Mouse (Mus musculus): ENCODE results near the gene Amph. TPM values are rescaled to one million over a fixed set of nuclear protein-coding genes. Genes with fewer than 3 reads are reported as not detected.
A peak's percentile ranks its signal among the peaks of the same experiment; 100 is the strongest.

Amph gene
- polyA plus RNA-seq, 1 experiment from 2014 or later, result 83.8 TPM

DNA sequence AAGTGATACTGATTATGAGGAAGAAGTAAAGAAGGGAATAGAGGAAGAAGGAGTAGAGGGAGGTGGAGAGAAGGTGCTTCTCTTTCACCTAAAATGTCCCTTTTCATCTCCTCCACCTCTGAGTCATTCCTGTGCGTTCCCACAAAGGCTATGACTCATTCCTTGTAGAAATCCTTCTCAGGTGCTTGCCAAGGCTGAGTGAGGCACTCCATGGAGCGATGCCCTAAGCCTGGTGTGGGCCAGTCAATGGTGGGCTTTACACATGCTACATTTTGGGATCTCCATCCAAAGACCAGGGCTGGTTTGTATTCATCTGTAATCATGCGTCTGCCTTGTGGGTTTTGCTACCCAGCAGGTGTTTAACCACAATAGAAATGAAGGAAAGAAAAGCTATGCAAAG, 78.9 kb downstream of the Amph start:
- no peaks in the 10 kb centered on the region for H3K27me3 ChIP-seq (replicated peaks)
- H3K36me3 ChIP-seq, result no peaks in the 10 kb centered on the region
- no peak overlapping the region for H3K4me2 ChIP-seq
- H3K27ac ChIP-seq (replicated peaks), result no peak overlapping the region
- no peak overlapping the region for H3K4me3 ChIP-seq (replicated peaks)
- peaks cover 9% of the 10 kb centered on the region; the same call in 1 of the 2 replicates for H3K4me1 ChIP-seq
- ATAC-seq (ENCODE audit: low FRiP score), result no peak
- no peaks in the 10 kb centered on the region for H3K9me3 ChIP-seq (replicated peaks)
- 86% methylated on average over 3 of the region's 3 CpGs for WGBS
- no peak overlapping the region for H3K9ac ChIP-seq (replicated peaks)

GRCm38 (mm10) chr13:19027766-19028350, 79.9 kb downstream of the Amph start:
- 72% methylated on average over 6 of the region's 6 CpGs for WGBS
- no peak overlapping the region for H3K4me3 ChIP-seq (replicated peaks)
- no peaks in the 10 kb centered on the region for H3K27me3 ChIP-seq (replicated peaks)
- peaks cover 16% of the 10 kb centered on the region; the same call in 1 of the 2 replicates for H3K4me1 ChIP-seq
- no peaks in the 10 kb centered on the region for H3K9me3 ChIP-seq (replicated peaks)
- no peak for ATAC-seq (ENCODE audit: low FRiP score)
- H3K9ac ChIP-seq (replicated peaks), result no peak overlapping the region
- H3K36me3 ChIP-seq, result no peaks in the 10 kb centered on the region
- no peak overlapping the region for H3K4me2 ChIP-seq
- H3K27ac ChIP-seq (replicated peaks), result no peak overlapping the region

- peaks cover 17% of the 10 kb centered on the region; the same call in 1 of the 2 replicates for H3K4me1 ChIP-seq
- WGBS, result 53% methylated on average over 8 of the region's 8 CpGs
- H3K9ac ChIP-seq (replicated peaks), result no peak overlapping the region
- H3K4me2 ChIP-seq, result no peak overlapping the region
- H3K27me3 ChIP-seq (replicated peaks), result no peaks in the 10 kb centered on the region
- peak overlapping the region; percentile 52 for H3K27ac ChIP-seq (replicated peaks)
- no peaks in the 10 kb centered on the region for H3K9me3 ChIP-seq (replicated peaks)
- ATAC-seq (ENCODE audit: low FRiP score), result peak; percentile 54; the same call in 1 of the 2 replicates
- H3K4me3 ChIP-seq (replicated peaks), result no peak overlapping the region
- H3K36me3 ChIP-seq, result no peaks in the 10 kb centered on the region
Measured at GRCm38 (mm10) chr13:19031916-19032688, 84.1 kb downstream of the Amph start.

- Histone ChIP-seq H3K27me3 (replicated peaks) (no peaks in the 10 kb centered on the region), H3K4me2 (no peak overlapping the region), H3K27ac (replicated peaks) (no peak overlapping the region), H3K36me3 (no peaks in the 10 kb centered on the region), H3K9me3 (replicated peaks) (no peaks in the 10 kb centered on the region), H3K4me3 (replicated peaks) (no peak overlapping the region), H3K4me1 (no peaks in the 10 kb centered on the region), H3K9ac (replicated peaks) (no peak overlapping the region)
- no peak for ATAC-seq (ENCODE audit: low FRiP score)
- WGBS, result 85% methylated on average over 1 of the region's 1 CpGs
Measured at GRCm38 (mm10) chr13:19052090-19052489, 104.1 kb downstream of the Amph start.

- Histone ChIP-seq H3K27ac (replicated peaks) (no peak overlapping the region), H3K4me1 (no peaks in the 10 kb centered on the region), H3K4me3 (replicated peaks) (no peak overlapping the region), H3K36me3 (no peaks in the 10 kb centered on the region), H3K9ac (replicated peaks) (no peak overlapping the region), H3K9me3 (replicated peaks) (no peaks in the 10 kb centered on the region), H3K4me2 (no peak overlapping the region), H3K27me3 (replicated peaks) (no peaks in the 10 kb centered on the region)
- WGBS, result 78% methylated on average over 2 of the region's 2 CpGs
- ATAC-seq (ENCODE audit: low FRiP score), result no peak
Measured at GRCm38 (mm10) chr13:19054504-19054903, 106.5 kb downstream of the Amph start.

DNA sequence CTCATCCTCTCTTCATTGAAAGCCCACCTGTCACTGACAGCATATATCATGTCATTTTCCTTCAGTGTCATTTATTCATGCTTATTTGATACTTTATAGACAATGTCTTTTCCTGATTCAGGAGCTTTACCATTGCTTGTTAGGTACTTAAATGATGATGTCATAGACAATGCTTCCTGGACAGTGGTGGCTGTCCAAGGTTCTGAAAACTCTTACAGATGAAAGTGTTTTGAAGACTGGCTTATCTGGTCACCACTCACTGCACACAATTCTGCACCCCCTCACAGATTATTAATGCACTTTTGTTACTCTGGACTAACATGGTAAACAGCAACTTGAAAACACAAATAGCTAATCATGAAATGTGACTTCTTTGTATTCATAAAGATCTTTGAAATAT, 124.3 kb downstream of the Amph start:
- Histone ChIP-seq H3K27ac (replicated peaks) (no peak overlapping the region), H3K36me3 (no peaks in the 10 kb centered on the region), H3K9ac (replicated peaks) (no peak overlapping the region), H3K4me2 (no peak overlapping the region), H3K4me3 (replicated peaks) (no peak overlapping the region), H3K9me3 (replicated peaks) (no peaks in the 10 kb centered on the region), H3K27me3 (replicated peaks) (no peaks in the 10 kb centered on the region), H3K4me1 (no peaks in the 10 kb centered on the region)
- no peak for ATAC-seq (ENCODE audit: low FRiP score)

GRCm38 (mm10) chr13:19077427-19077826, 129.4 kb downstream of the Amph start:
- H3K9me3 ChIP-seq (replicated peaks), result no peaks in the 10 kb centered on the region
- H3K27me3 ChIP-seq (replicated peaks), result no peaks in the 10 kb centered on the region
- H3K4me3 ChIP-seq (replicated peaks), result no peak overlapping the region
- no peak for ATAC-seq (ENCODE audit: low FRiP score)
- H3K27ac ChIP-seq (replicated peaks), result no peak overlapping the region
- no peaks in the 10 kb centered on the region for H3K4me1 ChIP-seq
- no peak overlapping the region for H3K4me2 ChIP-seq
- H3K9ac ChIP-seq (replicated peaks), result no peak overlapping the region
- no peaks in the 10 kb centered on the region for H3K36me3 ChIP-seq
- WGBS, result 86% methylated on average over 2 of the region's 2 CpGs

DNA sequence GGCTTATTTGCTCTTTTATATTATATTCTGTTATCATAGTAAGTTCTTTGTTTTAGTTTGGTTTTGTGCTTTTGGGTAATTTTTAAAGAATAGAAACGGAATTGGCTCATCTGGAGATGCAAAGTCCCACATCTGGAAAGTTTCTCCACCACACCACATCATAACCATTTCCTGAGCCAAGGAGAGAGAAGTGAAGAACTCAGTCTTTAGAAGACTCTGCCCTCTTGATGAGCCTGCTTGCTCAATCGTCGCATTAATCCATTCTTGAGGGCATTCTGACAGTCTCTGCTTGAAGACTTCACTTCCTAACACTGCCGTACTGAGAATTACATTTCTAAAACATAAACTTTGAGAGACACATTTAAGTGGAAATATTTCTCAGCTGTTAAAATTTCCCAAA, 133.9 kb downstream of the Amph start:
- no peak overlapping the region for H3K27ac ChIP-seq (replicated peaks)
- WGBS, result 93% methylated on average over 4 of the region's 4 CpGs
- no peak overlapping the region for H3K9ac ChIP-seq (replicated peaks)
- no peaks in the 10 kb centered on the region for H3K4me1 ChIP-seq
- no peaks in the 10 kb centered on the region for H3K36me3 ChIP-seq
- no peaks in the 10 kb centered on the region for H3K27me3 ChIP-seq (replicated peaks)
- ATAC-seq (ENCODE audit: low FRiP score), result no peak
- H3K4me3 ChIP-seq (replicated peaks), result no peak overlapping the region
- no peak overlapping the region for H3K4me2 ChIP-seq
- no peaks in the 10 kb centered on the region for H3K9me3 ChIP-seq (replicated peaks)

DNA sequence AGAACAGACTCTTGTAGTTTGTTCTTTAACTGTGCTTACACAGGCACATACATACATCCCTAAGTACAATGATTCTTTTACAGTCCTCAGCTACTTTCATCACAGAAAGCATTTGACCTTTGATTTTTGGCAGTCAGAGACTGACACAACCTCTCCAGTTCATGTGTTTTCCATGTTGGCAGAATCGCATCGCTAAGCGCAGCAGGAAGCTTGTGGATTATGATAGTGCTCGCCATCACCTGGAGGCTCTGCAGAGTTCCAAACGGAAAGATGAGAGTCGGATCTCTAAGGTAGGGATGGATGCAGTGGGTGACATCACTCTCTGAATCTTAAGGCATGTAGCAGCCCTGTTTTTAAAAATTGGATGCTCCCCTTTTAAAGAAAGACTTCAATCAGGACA, 146.6 kb downstream of the Amph start:
- no peaks in the 10 kb centered on the region for H3K27me3 ChIP-seq (replicated peaks)
- no peaks in the 10 kb centered on the region for H3K9me3 ChIP-seq (replicated peaks)
- H3K27ac ChIP-seq (replicated peaks), result no peak overlapping the region
- H3K9ac ChIP-seq (replicated peaks), result no peak overlapping the region
- H3K36me3 ChIP-seq, result 0 out of 2 replicates have a peak, but pooled peaks cover 4% of the 10 kb centered on the region
- ATAC-seq (ENCODE audit: low FRiP score), result no peak
- H3K4me3 ChIP-seq (replicated peaks), result no peak overlapping the region
- 93% methylated on average over 6 of the region's 6 CpGs for WGBS
- H3K4me2 ChIP-seq, result no peak overlapping the region
- no peaks in the 10 kb centered on the region for H3K4me1 ChIP-seq

DNA sequence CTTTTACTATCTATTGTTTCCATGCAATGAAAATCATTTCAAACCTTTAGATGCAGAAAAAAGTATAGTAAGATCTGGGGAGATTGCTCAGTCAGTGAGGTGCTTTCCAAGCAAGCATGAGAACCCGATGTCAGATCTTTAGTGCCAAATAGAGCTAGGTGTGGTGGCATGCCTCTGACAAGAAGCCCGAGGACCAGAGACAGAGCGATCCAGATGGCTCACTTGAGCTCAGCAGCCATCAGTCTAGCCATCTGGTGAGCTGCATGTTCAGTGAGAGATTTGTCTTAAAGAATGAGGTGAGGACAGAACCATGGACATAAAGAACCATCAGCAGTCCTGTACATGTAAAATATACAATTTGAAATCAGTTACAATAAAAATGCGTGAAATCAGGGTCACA, 149.1 kb downstream of the Amph start:
- Histone ChIP-seq H3K4me3 (replicated peaks) (no peak overlapping the region), H3K9me3 (replicated peaks) (no peaks in the 10 kb centered on the region), H3K4me1 (no peaks in the 10 kb centered on the region), H3K9ac (replicated peaks) (no peak overlapping the region), H3K4me2 (no peak overlapping the region), H3K36me3 (peaks cover 8% of the 10 kb centered on the region), H3K27ac (replicated peaks) (no peak overlapping the region), H3K27me3 (replicated peaks) (no peaks in the 10 kb centered on the region)
- ATAC-seq (ENCODE audit: low FRiP score), result no peak
- 90% methylated on average over 4 of the region's 4 CpGs for WGBS

DNA sequence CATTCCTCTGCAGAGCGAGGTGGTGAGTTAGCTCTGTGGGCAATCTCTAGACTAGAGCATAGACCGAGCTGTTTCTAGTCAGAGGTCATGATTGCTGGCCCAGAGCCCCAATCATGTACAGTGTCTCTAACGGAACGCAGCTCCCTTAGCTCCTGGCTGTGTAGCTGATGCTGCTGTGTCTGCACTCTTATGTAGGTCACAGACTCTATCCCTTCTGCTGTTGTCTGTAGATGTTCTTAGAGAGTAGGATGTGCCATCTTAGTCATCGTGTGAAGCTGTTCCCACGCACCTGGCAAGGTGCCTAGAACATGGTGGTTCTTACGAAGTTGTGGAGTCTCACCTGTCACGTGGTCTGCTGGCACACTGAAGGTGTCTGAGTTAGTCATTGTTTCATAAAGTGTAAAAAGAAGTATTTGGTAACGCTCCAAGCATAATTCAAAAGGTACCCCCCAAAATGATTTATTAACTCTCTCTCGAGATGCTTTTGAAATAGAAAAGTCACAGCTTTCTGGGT, 153.9 kb downstream of the Amph start:
- no peak overlapping the region for H3K4me3 ChIP-seq (replicated peaks)
- no peaks in the 10 kb centered on the region for H3K4me1 ChIP-seq
- no peak overlapping the region for H3K4me2 ChIP-seq
- H3K27ac ChIP-seq (replicated peaks), result no peak overlapping the region
- H3K36me3 ChIP-seq, result peaks cover 7% of the 10 kb centered on the region
- no peaks in the 10 kb centered on the region for H3K27me3 ChIP-seq (replicated peaks)
- no peaks in the 10 kb centered on the region for H3K9me3 ChIP-seq (replicated peaks)
- H3K9ac ChIP-seq (replicated peaks), result no peak overlapping the region
- no peak for ATAC-seq (ENCODE audit: low FRiP score)
- WGBS, result 89% methylated on average over 10 of the region's 10 CpGs

DNA sequence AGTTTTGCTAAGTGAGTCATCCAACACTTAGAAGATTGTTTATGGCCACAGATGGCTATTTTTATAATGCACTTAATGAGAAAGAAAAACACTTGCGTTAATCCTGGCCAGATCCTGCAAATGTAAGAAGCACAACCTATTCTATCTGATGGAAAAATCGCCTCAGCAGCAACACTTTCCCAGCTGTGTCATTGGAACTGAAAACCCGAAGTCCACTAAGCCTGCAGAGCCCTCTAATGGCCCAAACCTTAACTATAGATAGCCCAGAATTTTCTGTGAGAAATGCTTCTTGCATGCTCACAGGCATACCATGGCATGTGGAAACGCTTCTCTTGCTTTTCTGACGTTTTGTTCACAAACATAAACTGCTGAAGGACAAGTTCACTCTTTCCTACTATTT, 158.4 kb downstream of the Amph start:
- Histone ChIP-seq H3K4me3 (replicated peaks) (no peak overlapping the region), H3K4me2 (no peak overlapping the region), H3K9ac (replicated peaks) (no peak overlapping the region), H3K27ac (replicated peaks) (no peak overlapping the region), H3K27me3 (replicated peaks) (no peaks in the 10 kb centered on the region), H3K9me3 (replicated peaks) (no peaks in the 10 kb centered on the region), H3K36me3 (peaks cover 3% of the 10 kb centered on the region; the same call in 1 of the 2 replicates), H3K4me1 (no peaks in the 10 kb centered on the region)
- 59% methylated on average over 5 of the region's 5 CpGs for WGBS
- ATAC-seq (ENCODE audit: low FRiP score), result no peak
